Mouse (Mus musculus) lung, adult 2 months (tissue): ENCODE measurements around the gene Kalrn.

Experiments used
- CTCF ChIP-seq: fragments of 200-500 bp; IDR thresholded peaks from 2 replicates; pipeline ENCODE4 v1.5.1; 2011; ENCODE audit warnings: mild to moderate bottlenecking, low read length, control low read depth; ENCODE audit not compliant: insufficient read depth
- POLR2A ChIP-seq: fragments of 200-500 bp; IDR thresholded peaks from 2 replicates; pipeline ENCODE4 v1.6.1; 2011; ENCODE audit warnings: low read depth, mild to moderate bottlenecking, control low read depth, low read length, borderline replicate concordance; ENCODE audit errors: extremely low read depth

GRCm38 (mm10) chr16:34605679-34606078 lies 32.3 kb upstream of the Kalrn start:
- TF ChIP-seq POLR2A (no peak), CTCF (peak; percentile 58)
